Mouse (Mus musculus): ENCODE measurements around the gene Hist1h4h. TPM values are rescaled to one million over a fixed set of nuclear protein-coding genes. Genes with fewer than 3 reads are reported as not detected.
"Not testable (repeated sequence)": the region's sequence is repeated elsewhere in the genome, so short reads cannot be mapped to it uniquely, and the experiment has no call there.

Gene Hist1h4h
- total RNA-seq, 1 experiment from 2014 or later: 161 TPM

DNA sequence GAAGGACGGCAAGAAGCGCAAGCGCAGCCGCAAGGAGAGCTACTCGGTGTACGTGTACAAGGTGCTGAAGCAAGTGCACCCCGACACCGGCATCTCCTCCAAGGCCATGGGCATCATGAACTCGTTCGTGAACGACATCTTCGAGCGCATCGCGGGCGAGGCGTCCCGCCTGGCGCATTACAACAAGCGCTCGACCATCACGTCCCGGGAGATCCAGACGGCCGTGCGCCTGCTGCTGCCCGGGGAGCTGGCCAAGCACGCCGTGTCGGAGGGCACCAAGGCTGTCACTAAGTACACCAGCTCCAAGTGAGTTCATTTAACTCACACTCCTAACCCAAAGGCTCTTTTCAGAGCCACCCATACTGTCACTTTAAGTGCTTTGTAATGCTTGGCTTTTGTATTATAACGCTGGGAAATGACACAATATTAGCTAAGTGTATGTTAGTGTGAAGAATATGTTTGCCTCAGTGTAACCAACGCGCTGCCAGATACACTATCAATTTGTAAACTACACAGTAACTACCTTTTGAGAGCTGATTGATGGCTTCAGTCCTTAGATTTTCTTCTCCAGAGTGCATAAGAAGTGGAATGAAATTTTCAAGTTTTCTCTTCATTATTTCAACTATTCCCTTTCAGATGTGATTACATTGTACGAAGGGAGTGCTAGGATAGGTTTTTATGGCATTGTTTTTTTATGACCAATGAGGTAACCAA is 40.8 kb downstream of the Hist1h4h start:
- ATAC-seq (ENCODE audit: extremely low read depth, insufficient number of reproducible peaks, low FRiP score, poor library complexity, severe bottlenecking): not testable (repeated sequence)

DNA sequence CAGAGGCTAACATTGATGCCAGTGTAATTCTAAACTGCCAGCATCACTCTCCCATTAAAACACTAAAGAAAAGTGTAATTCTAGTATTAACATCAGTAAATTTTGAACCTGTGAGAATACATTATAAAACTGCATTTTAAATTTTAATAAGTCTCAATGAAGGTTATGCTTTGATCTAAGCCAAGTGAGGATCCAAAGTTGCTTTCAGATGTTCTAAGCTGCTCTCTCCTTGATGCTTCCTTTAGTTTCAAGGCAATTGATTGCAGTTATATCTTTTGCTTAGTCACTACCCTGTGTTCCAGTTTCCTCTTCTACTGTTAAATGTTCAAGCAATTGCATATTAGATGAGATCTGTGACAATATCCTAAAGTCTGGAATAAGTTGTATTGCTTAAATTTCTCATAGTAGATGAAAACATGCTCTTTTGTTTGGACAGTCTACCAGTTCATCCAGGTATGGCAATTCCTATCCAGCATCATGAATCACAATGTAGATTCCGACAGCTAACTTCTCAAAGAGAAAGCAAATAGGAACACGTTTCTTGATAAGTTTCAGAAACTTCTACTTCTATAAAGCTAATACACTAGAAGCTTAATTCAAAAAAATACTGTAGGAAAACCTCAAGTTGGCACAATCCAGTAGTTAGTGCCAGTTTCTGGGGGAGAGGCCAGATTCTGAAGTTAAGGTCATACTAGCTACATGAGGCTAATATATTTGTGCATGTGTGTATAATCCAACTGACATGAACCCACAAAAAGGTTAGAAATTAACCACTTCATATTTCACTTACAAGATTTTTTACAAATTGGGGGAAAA is 41.6 kb downstream of the Hist1h4h start:
- no peak for ATAC-seq (ENCODE audit: extremely low read depth, insufficient number of reproducible peaks, low FRiP score, poor library complexity, severe bottlenecking)

DNA sequence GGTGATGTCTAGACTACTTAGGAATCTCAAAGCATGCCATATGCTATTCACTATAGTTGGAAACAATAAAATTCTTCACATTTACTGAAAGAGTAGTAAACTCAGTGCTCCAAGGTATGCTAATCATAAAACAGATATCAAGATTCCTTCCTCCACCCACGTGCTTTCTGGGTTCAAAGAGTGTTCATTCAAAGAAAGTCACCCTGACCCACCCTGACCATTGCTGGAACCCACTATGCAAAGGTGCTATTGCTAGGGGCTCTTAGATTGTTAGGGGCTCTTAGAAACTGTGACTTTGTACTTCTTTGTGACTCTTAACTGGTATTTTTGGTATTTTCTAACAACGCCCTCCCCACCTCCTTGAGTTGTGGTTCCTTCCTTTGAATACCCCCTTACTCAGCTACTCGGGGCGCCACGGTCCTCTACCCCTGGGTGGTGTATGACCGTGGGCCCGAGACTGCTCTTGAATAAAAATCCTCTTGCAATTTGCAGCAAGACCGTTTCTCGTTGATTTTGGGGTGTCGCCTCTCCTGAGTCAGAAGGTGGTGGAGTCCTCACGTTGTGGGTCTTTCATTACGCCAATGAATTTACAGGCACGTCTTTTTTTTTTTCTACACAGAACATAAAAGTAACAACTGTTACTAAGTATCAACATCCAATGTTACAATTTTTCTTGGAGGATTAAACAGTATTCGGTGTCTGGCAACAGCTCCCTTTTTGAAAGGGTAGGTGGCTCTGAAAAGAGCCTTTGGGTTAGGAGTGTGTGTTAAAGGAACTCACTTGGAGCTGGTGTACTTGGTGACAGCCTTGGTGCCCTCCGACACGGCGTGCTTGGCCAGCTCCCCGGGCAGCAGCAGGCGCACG is 42.4 kb downstream of the Hist1h4h start:
- ATAC-seq (ENCODE audit: extremely low read depth, insufficient number of reproducible peaks, low FRiP score, poor library complexity, severe bottlenecking): not testable (repeated sequence)

DNA sequence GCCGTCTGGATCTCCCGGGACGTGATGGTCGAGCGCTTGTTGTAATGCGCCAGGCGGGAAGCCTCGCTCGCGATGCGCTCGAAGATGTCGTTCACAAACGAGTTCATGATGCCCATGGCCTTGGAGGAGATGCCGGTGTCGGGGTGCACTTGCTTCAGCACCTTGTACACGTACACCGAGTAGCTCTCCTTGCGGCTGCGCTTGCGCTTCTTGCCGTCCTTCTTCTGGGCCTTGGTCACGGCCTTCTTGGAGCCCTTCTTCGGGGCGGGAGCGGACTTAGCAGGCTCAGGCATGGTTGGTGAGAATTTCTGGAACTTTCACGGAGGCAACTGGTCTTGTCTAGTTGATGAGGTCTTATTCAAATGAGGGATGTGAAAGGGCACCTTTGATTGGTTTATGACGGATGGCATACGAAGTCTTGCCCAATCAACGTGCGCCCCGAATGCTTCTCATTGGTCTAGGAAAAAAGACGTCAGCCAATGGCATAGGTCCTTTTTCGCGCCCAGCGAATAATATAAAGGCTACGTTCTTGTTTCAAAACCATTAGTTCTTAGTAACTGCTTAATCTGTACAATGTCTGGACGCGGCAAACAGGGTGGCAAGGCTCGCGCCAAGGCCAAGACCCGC is 43.2 kb downstream of the Hist1h4h start, which contains the start of the genes Hist1h2bf and Hist1h2ad:
Gene Hist1h2bf, minus strand, starts transcription at position 299 of the 627 bp plus-strand sequence.
Gene Hist1h2ad, plus strand, starts transcription at position 484 of the 627 bp plus-strand sequence.
- ATAC-seq (ENCODE audit: extremely low read depth, insufficient number of reproducible peaks, low FRiP score, poor library complexity, severe bottlenecking): peak; percentile 91

DNA sequence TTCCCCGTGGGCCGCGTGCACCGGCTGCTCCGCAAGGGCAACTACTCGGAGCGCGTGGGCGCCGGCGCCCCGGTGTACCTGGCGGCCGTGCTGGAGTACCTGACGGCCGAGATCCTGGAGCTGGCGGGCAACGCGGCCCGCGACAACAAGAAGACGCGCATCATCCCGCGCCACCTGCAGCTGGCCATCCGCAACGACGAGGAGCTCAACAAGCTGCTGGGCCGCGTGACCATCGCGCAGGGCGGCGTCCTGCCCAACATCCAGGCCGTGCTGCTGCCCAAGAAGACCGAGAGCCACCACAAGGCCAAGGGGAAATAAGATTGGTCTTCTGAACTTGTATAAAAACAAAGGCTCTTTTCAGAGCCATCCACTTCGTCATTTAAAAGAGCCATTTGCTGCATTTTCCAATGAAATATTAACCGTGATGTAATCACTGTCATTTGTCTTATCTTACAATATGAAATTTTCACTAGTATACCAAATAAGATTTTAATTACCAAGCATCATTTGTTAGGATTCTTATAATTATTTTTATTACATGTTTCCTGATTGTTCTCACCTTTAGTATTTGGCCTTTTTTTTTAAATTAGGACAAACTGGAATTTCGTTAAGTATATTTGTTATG is 43.8 kb downstream of the Hist1h4h start:
- not testable (repeated sequence) for ATAC-seq (ENCODE audit: extremely low read depth, insufficient number of reproducible peaks, low FRiP score, poor library complexity, severe bottlenecking)

DNA sequence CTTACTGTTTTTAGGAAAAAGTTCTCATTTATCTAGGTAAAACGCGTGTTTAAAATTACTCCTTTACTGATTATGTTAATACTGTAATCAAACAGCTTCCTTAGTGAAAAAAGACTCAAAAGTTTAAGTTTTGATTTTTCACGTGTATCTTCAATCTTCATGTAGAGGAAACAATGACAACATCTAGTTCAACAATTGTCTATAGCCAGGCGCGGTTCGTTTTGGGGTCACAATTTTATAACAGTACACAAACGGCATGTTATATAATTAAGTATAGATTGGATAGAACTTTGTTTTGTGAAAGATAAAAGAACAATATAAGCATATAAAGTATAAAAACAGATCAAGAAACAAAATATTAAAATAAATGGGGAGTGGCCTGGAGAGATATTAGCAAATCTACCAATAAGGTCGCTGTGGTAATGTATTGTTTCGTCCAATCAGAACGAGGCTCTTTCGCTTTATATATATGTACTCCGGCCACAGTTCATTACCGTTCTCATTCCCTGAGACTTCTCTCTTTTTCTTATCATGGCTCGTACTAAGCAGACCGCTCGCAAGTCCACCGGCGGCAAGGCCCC is 44.5 kb downstream of the Hist1h4h start, which contains the start of gene Hist1h3d:
Gene Hist1h3d, plus strand, starts transcription at position 493 of the 581 bp plus-strand sequence.
- peak; percentile 53; the same call in 1 of the 2 replicates for ATAC-seq (ENCODE audit: extremely low read depth, insufficient number of reproducible peaks, low FRiP score, poor library complexity, severe bottlenecking)

DNA sequence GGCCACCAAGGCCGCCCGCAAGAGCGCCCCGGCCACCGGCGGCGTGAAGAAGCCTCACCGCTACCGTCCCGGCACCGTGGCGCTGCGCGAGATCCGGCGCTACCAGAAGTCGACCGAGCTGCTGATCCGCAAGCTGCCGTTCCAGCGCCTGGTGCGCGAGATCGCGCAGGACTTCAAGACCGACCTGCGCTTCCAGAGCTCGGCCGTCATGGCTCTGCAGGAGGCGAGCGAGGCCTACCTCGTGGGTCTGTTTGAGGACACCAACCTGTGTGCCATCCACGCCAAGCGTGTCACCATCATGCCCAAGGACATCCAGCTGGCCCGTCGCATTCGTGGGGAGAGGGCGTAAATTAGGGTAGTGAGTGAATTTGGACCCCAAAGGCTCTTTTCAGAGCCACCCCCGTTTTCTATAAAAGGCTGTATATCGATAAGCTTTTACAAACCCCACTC is 45.0 kb downstream of the Hist1h4h start:
- ATAC-seq (ENCODE audit: extremely low read depth, insufficient number of reproducible peaks, low FRiP score, poor library complexity, severe bottlenecking): not testable (repeated sequence)

DNA sequence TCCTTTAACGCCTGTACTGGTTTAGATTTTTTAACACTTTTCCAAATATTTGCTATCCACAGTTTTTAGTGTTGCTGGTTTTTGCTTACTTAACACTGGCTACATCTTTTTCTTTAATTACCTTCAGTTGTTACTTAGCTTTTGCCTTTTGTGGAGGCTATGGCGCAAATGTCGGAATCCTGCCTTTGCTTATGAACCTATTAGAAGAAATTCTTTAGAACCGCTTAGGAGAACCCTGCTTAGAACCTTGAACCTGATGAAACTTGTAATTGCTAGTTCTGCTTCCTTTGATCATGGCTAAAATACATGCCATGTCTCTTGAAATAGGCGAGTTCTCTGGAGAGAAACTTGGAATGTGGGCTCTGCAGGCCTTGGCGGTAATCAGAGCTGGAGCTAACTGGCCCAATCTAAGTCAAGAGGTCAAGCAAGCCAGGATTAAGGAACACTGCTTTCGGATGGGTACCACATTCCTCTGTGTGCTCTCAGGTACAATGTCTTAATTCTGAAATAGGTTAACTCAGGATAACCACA is 45.6 kb downstream of the Hist1h4h start:
- no peak for ATAC-seq (ENCODE audit: extremely low read depth, insufficient number of reproducible peaks, low FRiP score, poor library complexity, severe bottlenecking)

DNA sequence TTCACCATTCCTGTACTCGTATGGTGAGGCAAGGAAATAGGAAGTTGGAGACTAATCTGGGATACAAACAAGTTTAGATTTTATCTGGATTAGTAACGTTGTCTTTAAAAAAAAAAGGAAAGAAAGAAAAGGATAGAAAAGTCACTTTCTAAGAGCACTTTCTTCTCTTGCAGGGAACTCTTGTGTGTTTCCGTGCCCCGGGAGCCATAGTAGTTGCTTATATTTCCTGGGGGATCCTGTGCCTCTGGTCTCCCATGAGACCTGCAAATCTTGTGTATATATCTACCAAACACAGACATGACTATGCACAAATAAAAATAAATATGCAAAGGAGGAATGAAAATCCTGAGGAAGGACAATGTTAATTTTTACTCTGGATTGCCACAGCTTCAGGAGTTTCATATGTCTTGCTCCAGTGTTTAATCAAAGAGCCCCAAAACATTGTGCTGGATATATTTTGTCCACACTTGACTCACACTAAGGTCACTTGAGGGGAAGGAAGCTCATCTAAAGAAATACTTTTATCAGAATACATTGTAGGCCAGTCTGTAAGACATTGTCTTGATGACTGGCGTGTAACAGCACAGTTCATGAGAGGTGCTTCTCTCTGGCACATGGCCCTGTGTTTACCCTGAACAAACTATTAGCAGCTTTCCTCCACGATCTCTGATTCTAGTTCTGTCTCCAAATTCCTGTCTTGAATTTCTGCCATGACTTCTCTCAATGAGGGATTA is 46.2 kb downstream of the Hist1h4h start:
- no peak for ATAC-seq (ENCODE audit: extremely low read depth, insufficient number of reproducible peaks, low FRiP score, poor library complexity, severe bottlenecking)

DNA sequence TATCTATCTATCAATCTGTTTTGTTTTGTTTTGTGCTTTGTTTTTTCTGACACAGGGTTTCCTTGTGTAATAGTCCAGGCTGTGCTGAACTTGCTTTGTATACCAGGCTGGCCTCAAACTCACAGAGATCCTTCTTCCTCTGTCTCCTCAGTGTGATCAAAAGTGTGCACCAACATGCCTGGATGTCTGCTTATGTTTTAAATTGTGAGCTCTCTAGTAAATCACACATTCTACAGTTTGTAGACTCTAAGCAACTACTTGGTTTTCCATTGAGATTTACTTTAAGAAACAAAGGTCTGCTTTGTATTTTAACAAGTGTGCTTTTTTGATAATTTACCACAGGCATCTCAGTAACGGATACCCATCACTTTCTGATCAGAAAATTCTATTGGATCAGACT is 47.0 kb downstream of the Hist1h4h start:
- no peak for ATAC-seq (ENCODE audit: extremely low read depth, insufficient number of reproducible peaks, low FRiP score, poor library complexity, severe bottlenecking)

Other genes starting within 250 kb of the Hist1h4h start
- 34.4 and 34.6 TPM in 2 replicates for gene Zfp322a, start 161.8 kb upstream of the Hist1h4h start, total RNA-seq (2017)
- gene Abt1, start 107.2 kb upstream of the Hist1h4h start, total RNA-seq (2017): 10.2 and 12.6 TPM in 2 replicates
- not detected in 2 replicates for gene Btn1a1, start 65.1 kb upstream of the Hist1h4h start, total RNA-seq (2017)
- 0.25 and 0.58 TPM in 2 replicates for gene Btn2a2, start 42.2 kb upstream of the Hist1h4h start, total RNA-seq (2017)
- 3.5 and 5.0 TPM in 2 replicates for gene Hist1h2af, start 2.9 kb downstream of the Hist1h4h start, total RNA-seq (2017)
- gene Hist1h3g, start 4.4 kb downstream of the Hist1h4h start, total RNA-seq (2017): not detected in 2 replicates
- 5.8 and 6.4 TPM in 2 replicates for gene Hist1h2bh, start 12.3 kb downstream of the Hist1h4h start, total RNA-seq (2017)
- 21.9 and 24.1 TPM in 2 replicates for gene Hist1h3f, start 13.0 kb downstream of the Hist1h4h start, total RNA-seq (2017)
- gene Hist1h4f, start 20.6 kb downstream of the Hist1h4h start, total RNA-seq (2017): 15.2 and 27.6 TPM in 2 replicates
- 28.5 and 28.7 TPM in 2 replicates for gene Hist1h1d, start 22.2 kb downstream of the Hist1h4h start, total RNA-seq (2017)
- 50.8 and 54.4 TPM in 2 replicates for gene Hist1h3e, start 31.3 kb downstream of the Hist1h4h start, total RNA-seq (2017)
- 13.6 and 18.3 TPM in 2 replicates for gene Hist1h2ae, start 40.2 kb downstream of the Hist1h4h start, total RNA-seq (2017)
- 97.4 and 145 TPM in 2 replicates for gene Hist1h2bg, start 40.3 kb downstream of the Hist1h4h start, total RNA-seq (2017)
- gene Hist1h2bf, start 43.1 kb downstream of the Hist1h4h start, total RNA-seq (2017): 32.7 and 52.5 TPM in 2 replicates
- 33.4 and 78.8 TPM in 2 replicates for gene Hist1h2ad, start 43.3 kb downstream of the Hist1h4h start, total RNA-seq (2017)
- 12.9 and 13.3 TPM in 2 replicates for gene Hist1h3d, start 44.7 kb downstream of the Hist1h4h start, total RNA-seq (2017)
- 92.3 and 119 TPM in 2 replicates for gene Hist1h4d, start 50.5 kb downstream of the Hist1h4h start, total RNA-seq (2017)
- gene Hist1h2be, start 90.1 kb downstream of the Hist1h4h start, total RNA-seq (2017): 83.4 and 97.3 TPM in 2 replicates
- 201 and 211 TPM in 2 replicates for gene Hist1h1e, start 91.5 kb downstream of the Hist1h4h start, total RNA-seq (2017)
- 18.7 and 20.1 TPM in 2 replicates for gene Hist1h2ac, start 152.9 kb downstream of the Hist1h4h start, total RNA-seq (2017)
- gene Hist1h2bc, start 153.1 kb downstream of the Hist1h4h start, total RNA-seq (2017): 139 and 146 TPM in 2 replicates
- 2.2 TPM in 1 of 2 replicates, not detected in the other for gene Hist1h1t, start 164.8 kb downstream of the Hist1h4h start, total RNA-seq (2017)
- gene Hist1h4c, start 167.4 kb downstream of the Hist1h4h start, total RNA-seq (2017): 116 and 135 TPM in 2 replicates
- gene Hfe, start 179.8 kb downstream of the Hist1h4h start, total RNA-seq (2017): 4.8 and 5.0 TPM in 2 replicates
- 712 and 764 TPM in 2 replicates for gene Hist1h1c, start 207.8 kb downstream of the Hist1h4h start, total RNA-seq (2017)
- 4.8 TPM in 1 of 2 replicates, not detected in the other for gene Hist1h3c, start 214.6 kb downstream of the Hist1h4h start, total RNA-seq (2017)
- gene Hist1h2bb, start 215.7 kb downstream of the Hist1h4h start, total RNA-seq (2017): 77.7 and 104 TPM in 2 replicates
- 24.9 and 28.2 TPM in 2 replicates for gene Hist1h2ab, start 220.1 kb downstream of the Hist1h4h start, total RNA-seq (2017)
- gene Hist1h3b, start 221.2 kb downstream of the Hist1h4h start, total RNA-seq (2017): 1.2 TPM in 1 of 2 replicates, not detected in the other
- gene Hist1h4b, start 226.0 kb downstream of the Hist1h4h start, total RNA-seq (2017): 9.3 and 36.7 TPM in 2 replicates
- gene Hist1h4a, start 230.2 kb downstream of the Hist1h4h start, total RNA-seq (2017): 30.0 and 55.5 TPM in 2 replicates
- 38.6 and 45.9 TPM in 2 replicates for gene Hist1h3a, start 231.3 kb downstream of the Hist1h4h start, total RNA-seq (2017)
- gene Hist1h1a, start 232.6 kb downstream of the Hist1h4h start, total RNA-seq (2017): 74.8 and 84.1 TPM in 2 replicates
- not detected in 2 replicates for gene Trim38, start 238.9 kb downstream of the Hist1h4h start, total RNA-seq (2017)